Mouse (Mus musculus) spleen, adult 2 months (tissue): ENCODE measurements around the gene Btla. TPM values are rescaled to one million over a fixed set of nuclear protein-coding genes. Genes with fewer than 3 reads are reported as not detected.

Experiments
- DNase-seq, 2 experiments: peaks; one replicate each; pipeline versions ENCODE4 v3.0.0 to v3.0.0-alpha.2; 2012 to 2021; ENCODE audit warnings: low spot score in 2 of 2, low read depth in 1 of 2
- H3K27ac ChIP-seq: fragments of 200-500 bp; 2 replicates; pipeline ENCODE4 v1.5.1; 2012; ENCODE audit warnings: low read length, inconsistent platforms; ENCODE audit not compliant: insufficient read depth
- H3K27me3 ChIP-seq: fragments of 200-500 bp; 2 replicates; pipeline ENCODE4 v1.6.1; 2012; ENCODE audit warnings: mild to moderate bottlenecking, moderate library complexity, low read length, inconsistent platforms; ENCODE audit not compliant: control insufficient read depth, insufficient read depth
- H3K36me3 ChIP-seq: fragments of 200-500 bp; 2 replicates; pipeline ENCODE4 v1.6.1; 2012; ENCODE audit warnings: mild to moderate bottlenecking, low read length, inconsistent platforms; ENCODE audit not compliant: control insufficient read depth, insufficient read depth
- H3K4me1 ChIP-seq: fragments of 200-500 bp; 2 replicates; pipeline ENCODE4 v1.6.1; 2011; ENCODE audit warnings: inconsistent platforms; ENCODE audit not compliant: control insufficient read depth, insufficient read depth, insufficient read length
- H3K4me3 ChIP-seq: fragments of 200-500 bp; 2 replicates; pipeline ENCODE4 v1.5.1; 2011; ENCODE audit warnings: mild to moderate bottlenecking, inconsistent platforms; ENCODE audit not compliant: insufficient read depth, insufficient read length; ENCODE audit errors: extremely low read depth
- CTCF ChIP-seq: fragments of 200-500 bp; IDR thresholded peaks from 2 replicates; pipeline ENCODE4 v1.5.1; 2011; ENCODE audit warnings: mild to moderate bottlenecking, inconsistent platforms; ENCODE audit not compliant: insufficient read depth, insufficient read length, insufficient replicate concordance; ENCODE audit errors: extremely low read depth
- POLR2A ChIP-seq: fragments of 200-500 bp; IDR thresholded peaks from 2 replicates; pipeline ENCODE4 v1.6.1; 2011; ENCODE audit warnings: low read depth, low read length, inconsistent platforms
- WGBS: fragments of 180-500 bp; shearing (Covaris S2); methylation state at CpG from one replicate; pipeline ENCODE4 v1.1.7; 2018; 5-methylcytosine and 5-hydroxymethylcytosine counted together
- polyA plus RNA-seq: library from polyadenylated mRNA; depleted of rRNA; stranded (reverse); fragments of >200 nt; gene quantifications from 2 replicates; pipeline ENCODE4 v1.2.3, GENCODE M21; 2012

Btla gene
- polyA plus RNA-seq, 1 experiment: 26.3 TPM

GRCm38 (mm10) chr16:45204859-45205670 is 19.1 kb upstream of the Btla start:
- DNase-seq: no peak
- 40% methylated on average over 12 of the region's 12 CpGs for WGBS
- TF ChIP-seq POLR2A: no peak
- TF ChIP-seq CTCF: no peak
- Histone ChIP-seq H3K27ac (no peak overlapping the region), H3K4me3 (no peak overlapping the region), H3K4me1 (no peaks in the 10 kb centered on the region; the same call in 1 of the 2 replicates), H3K36me3 (no peaks in the 10 kb centered on the region), H3K27me3 (no peaks in the 10 kb centered on the region)

GRCm38 (mm10) chr16:45222016-45222415 is 2.1 kb upstream of the Btla start:
- Histone ChIP-seq H3K36me3 (no peaks in the 10 kb centered on the region; the same call in 1 of the 2 replicates), H3K4me1 (peaks cover 7% of the 10 kb centered on the region; the same call in 1 of the 2 replicates), H3K27me3 (no peaks in the 10 kb centered on the region), H3K4me3 (no peak overlapping the region), H3K27ac (peak overlapping the region; percentile 89; the same call in 1 of the 2 replicates)
- DNase-seq: no peak
- no peak for TF ChIP-seq POLR2A
- WGBS: 87% methylated on average over 2 of the region's 2 CpGs

- Histone ChIP-seq H3K36me3 (peaks cover under 1% of the 10 kb centered on the region; the same call in 1 of the 2 replicates), H3K27me3 (no peaks in the 10 kb centered on the region), H3K4me3 (peak overlapping the region; percentile 42; the same call in 1 of the 2 replicates), H3K27ac (peak overlapping the region; percentile 89), H3K4me1 (peaks cover 9% of the 10 kb centered on the region; the same call in 1 of the 2 replicates)
- WGBS: 13% methylated on average over 3 of the region's 3 CpGs
- peak in 1 of 2 experiments; percentile 33 for DNase-seq
- TF ChIP-seq POLR2A: no peak
- TF ChIP-seq CTCF: no peak
Observed at GRCm38 (mm10) chr16:45222771-45223170, 1.3 kb upstream of the Btla start.

- Histone ChIP-seq H3K4me1 (peaks cover 11% of the 10 kb centered on the region; the same call in 1 of the 2 replicates), H3K27me3 (no peaks in the 10 kb centered on the region), H3K27ac (peak overlapping the region; percentile 92), H3K36me3 (peaks cover 2% of the 10 kb centered on the region; the same call in 1 of the 2 replicates), H3K4me3 (peak overlapping the region; percentile 65)
- no peak for TF ChIP-seq CTCF
- no peak; the same call in 1 of the 2 replicates for TF ChIP-seq POLR2A
- DNase-seq: peak in 1 of 2 experiments; percentile 41
- 23% methylated on average over 4 of the region's 4 CpGs for WGBS
Observed at GRCm38 (mm10) chr16:45224431-45225008, 405 bp downstream of the Btla start.

- no peak for TF ChIP-seq POLR2A
- TF ChIP-seq CTCF: no peak
- Histone ChIP-seq H3K4me1 (peaks cover 7% of the 10 kb centered on the region; the same call in 1 of the 2 replicates), H3K27me3 (no peaks in the 10 kb centered on the region), H3K27ac (peak overlapping the region; percentile 70; the same call in 1 of the 2 replicates), H3K4me3 (peak overlapping the region; percentile 53; the same call in 1 of the 2 replicates), H3K36me3 (peaks cover 2% of the 10 kb centered on the region; the same call in 1 of the 2 replicates)
- peak in 1 of 2 experiments; percentile 23 for DNase-seq
- 13% methylated on average over 1 of the region's 1 CpGs for WGBS
Observed at GRCm38 (mm10) chr16:45227002-45227401, 2.9 kb downstream of the Btla start.

GRCm38 (mm10) chr16:45231296-45231695 is 7.2 kb downstream of the Btla start:
- 37% methylated on average over 1 of the region's 1 CpGs for WGBS
- H3K36me3 ChIP-seq: peaks cover 11% of the 10 kb centered on the region
- no peak for DNase-seq
- no peak overlapping the region for H3K27ac ChIP-seq
- peaks cover 9% of the 10 kb centered on the region for H3K4me1 ChIP-seq
- H3K4me3 ChIP-seq: no peak overlapping the region
- TF ChIP-seq POLR2A (no peak), CTCF (no peak)
- H3K27me3 ChIP-seq: no peaks in the 10 kb centered on the region
